Mouse (Mus musculus) layer of hippocampus, postnatal 14 days (tissue): ENCODE measurements at regions not wholly inside any gene's neighbourhood (a gene's known extent, or its start where the extent isn't known, plus 50 kb on each side); places are given as distances from the start of the nearest gene placed in this dataset.
"Not testable (repeated sequence)": the region's sequence is repeated elsewhere in the genome, so short reads cannot be mapped to it uniquely, and the experiment has no call there.

ENCODE experiments used
- DNase-seq, 2 experiments: peaks; one replicate each; pipeline ENCODE4 v3.0.0; 2021 to 2022; ENCODE audit warnings: low spot score in 2 of 2, mixed read lengths in 1 of 2

DNA sequence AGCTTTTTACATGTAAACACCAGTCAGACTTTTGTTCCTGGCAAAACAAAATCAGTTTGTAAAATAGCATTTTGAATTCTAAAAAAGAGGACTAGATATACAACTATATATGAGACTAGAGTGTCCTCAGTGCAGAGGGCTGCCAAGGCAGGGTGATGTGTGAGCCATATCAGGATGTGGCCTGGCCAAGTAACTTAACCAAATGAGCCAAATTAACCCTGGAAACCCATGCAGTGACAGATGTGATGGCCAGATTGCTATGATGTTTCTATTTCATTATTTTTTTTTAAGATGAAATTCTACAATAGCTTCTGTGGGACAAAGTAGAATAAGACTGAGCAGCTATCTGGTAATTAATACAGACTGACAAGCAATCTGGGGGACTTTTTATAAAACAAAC is 181.8 kb downstream of the Nova1 start:
- peak in 1 of 2 experiments; percentile 42 for DNase-seq

DNA sequence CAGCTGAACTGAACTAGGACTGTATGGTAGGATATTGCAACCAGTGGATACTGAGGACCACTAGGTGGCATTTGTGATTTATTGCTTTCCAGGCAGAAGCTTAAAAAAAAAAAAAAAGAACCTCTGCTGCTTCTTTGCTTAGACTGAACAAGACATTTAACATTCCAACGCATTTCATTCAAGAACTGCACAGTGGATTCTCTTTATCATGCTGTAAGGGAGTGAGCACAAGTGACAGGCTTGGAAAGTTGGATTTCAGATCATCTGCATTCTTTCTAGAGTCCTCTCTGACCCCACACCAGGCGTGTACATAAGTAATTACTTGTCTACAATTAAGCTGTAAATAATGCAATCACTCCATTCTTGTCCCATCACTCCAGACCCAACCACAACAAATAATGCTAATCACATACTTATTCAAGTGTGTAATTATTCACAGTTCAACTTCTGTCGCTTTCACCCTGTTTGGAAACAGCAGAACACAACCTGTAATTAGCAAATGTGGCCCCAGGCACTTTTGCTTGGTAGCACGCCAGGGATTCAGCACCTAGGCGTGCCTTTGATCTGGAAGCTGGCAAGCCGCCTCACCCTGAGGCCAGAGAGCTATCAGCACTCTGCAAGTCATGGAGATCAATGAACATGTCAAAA is 183.5 kb downstream of the Nova1 start:
- peak; percentile 13 to 55 for DNase-seq

GRCm38 (mm10) chr12:46634771-46635124 is 184.0 kb downstream of the Nova1 start:
- DNase-seq, result no peak

DNA sequence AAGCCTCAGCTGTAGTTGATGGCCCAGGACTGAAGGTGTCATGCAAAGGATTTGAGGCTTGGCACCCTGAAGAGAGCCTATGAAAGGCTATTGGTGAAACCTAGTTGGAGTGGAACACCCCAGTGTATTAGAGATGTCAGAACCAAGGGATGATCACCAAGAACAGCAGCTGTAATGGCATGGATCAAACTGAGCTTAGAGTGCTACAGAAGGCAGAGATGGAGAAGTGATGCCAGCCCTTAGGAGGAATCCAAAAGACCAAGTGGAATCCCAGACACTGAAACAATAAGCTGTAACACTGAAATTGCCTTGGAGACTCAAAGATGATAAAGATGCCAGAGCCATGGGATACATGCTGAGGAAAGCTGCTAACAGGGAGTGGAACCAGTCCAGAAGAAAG is 186.3 kb downstream of the Nova1 start:
- DNase-seq, result not testable (repeated sequence)

GRCm38 (mm10) chr12:46627320-46627719 is 191.4 kb downstream of the Nova1 start:
- DNase-seq, result no peak

GRCm38 (mm10) chr12:46611439-46611838 is 207.3 kb downstream of the Nova1 start:
- no peak for DNase-seq

- DNase-seq, result no peak
Measured at GRCm38 (mm10) chr12:46609580-46610311, 209.0 kb downstream of the Nova1 start.

DNA sequence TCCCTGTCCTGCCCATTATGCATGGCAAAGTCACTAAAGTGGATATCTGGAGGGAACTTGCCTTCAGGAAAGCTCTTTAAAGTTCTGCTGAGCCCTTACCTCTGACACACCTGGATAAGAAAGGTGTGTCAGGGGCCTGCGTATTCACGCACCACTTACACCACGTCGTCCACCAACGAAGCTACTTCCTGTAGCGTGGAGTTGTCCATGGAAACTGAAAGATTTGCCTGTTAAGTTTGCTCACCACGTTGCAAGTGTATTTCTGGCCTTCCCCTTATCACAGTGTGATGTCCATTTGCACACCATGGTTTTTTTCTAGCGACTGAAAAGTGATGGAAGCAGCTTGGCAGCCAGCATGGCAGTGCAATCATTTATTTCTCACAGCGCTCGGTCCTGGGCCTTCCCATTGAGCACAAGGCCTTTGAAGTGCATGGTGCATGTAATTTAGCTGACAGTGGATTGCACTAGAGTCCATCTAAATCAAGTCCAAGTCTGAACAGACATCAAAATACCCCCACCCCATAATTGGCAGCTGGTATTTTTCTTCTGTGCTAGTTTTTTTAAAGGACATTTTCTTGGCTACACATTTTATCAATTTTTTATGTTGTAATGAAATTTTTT is 210.3 kb downstream of the Nova1 start:
- DNase-seq, result no peak

DNA sequence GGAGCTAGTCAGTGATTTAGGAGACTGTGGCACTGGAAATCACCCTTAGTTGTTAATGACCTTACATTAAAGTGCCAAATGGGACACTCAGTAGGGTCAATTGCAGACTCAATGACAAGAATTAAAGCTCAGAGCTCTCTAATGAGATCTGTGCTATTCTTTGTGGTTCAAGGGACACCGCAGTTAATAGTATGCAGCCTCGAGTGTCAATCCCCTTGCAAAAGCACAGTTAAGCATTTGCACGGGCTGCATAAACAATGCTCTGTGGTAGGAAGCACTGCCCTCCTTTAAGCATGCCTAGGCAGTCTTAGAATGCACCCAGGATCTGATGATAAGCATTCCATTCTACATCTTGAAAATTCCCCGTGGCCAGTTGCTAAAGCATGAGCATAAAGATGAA is 221.5 kb downstream of the Nova1 start:
- no peak for DNase-seq

GRCm38 (mm10) chr12:46568665-46569064 is 250.1 kb downstream of the Nova1 start:
- DNase-seq, result no peak

GRCm38 (mm10) chr12:46566324-46566723 is 252.4 kb downstream of the Nova1 start:
- DNase-seq, result no peak

DNA sequence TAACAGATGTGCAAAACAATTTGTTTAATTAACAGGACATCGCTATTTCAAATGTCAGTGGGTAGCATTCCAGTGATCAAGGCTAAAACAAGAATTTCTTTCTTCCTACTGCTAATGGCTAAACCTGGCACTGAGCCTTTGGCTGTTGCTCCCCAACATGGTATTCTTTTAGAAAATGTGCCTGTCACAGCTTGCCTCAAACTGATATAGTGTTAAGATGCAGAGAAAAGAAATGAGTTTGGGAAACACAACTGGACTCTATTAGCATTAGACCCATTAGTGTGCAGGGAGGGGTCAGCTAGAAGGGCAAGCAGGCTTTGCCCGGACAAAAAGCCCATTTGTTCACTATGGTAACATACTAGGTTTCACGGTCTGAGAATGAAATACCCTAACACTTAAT is 297.8 kb downstream of the Nova1 start:
- peak in 1 of 2 experiments; percentile 13 for DNase-seq

DNA sequence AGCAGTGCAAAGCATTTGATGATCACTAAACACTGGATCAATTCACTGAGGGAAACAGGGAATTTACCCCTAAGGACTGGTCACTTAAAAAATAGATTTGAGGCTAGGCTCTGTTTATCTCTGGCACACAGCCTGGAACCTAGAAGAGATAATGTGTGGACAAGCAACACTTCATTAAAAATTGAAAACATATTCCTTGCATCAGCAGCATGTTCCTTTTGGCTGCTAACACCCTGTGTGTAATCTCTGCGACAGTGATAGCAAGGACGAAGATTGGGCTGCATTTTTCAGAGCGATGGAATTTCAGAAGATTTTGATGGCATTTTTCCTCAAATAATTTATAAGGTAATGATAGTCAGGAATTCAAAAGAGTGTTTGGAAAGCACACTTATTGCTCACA is 310.9 kb downstream of the Nova1 start:
- no peak for DNase-seq

- peak in 1 of 2 experiments; percentile 2 for DNase-seq
Measured at GRCm38 (mm10) chr12:46492465-46492864, 326.3 kb downstream of the Nova1 start.

GRCm38 (mm10) chr12:46450888-46451287 is 367.8 kb downstream of the Nova1 start:
- DNase-seq, result no peak

DNA sequence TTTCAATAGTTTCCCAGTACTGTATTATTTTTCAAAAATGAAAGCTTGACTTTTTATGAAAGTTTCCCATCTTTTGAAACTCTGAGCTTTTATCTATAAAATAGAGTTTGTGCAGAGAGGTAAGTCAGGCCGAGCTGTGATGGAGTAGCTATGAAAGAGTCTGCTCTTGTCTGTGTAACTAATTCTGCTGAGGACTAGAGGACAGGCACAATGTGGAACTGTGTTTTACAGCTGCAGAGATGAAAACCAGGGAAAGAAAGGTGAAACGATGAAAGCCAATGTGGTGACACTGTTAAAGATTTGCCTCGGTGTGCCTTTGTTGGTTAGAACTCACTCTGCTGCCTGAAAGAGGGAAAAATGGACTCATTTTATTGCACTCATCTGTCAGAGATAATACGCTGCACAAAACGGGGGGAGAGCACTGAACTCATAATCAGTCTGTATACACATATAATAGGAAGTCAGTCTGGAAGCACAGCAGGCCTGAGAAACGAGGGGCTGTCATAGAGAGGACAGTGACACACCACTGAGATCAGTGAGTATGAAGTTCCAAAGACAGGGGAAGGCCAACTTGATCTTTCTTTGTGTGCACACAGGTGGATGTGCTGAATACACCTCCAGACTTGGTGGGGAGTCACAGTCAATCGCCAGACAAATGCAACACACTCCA is 373.9 kb downstream of the Nova1 start:
- no peak for DNase-seq

- no peak for DNase-seq
Measured at GRCm38 (mm10) chr12:46419591-46419990, 399.1 kb downstream of the Nova1 start.

DNA sequence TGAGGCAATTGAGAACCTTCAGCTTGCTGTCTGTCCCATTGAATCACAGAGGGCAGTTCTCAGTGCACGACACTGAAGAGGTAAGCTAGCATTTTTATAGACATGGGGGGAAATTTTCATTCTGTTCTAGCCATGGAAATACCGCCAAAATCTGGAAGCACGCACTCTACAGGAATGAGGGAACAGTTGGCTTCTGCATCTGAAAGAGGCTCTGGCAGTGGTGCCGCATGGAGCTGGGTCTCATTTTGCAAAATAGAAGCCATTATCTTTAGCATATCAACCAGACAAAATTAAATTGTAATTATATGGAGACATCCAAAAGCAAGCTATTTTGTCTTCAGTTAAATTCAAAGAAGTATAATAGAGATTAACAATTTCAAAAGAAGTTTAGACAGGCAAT is 399.7 kb downstream of the Nova1 start:
- DNase-seq, result peak in 1 of 2 experiments; percentile 45

GRCm38 (mm10) chr12:46416765-46417404 is 401.8 kb downstream of the Nova1 start:
- DNase-seq, result peak in 1 of 2 experiments; percentile 82

DNA sequence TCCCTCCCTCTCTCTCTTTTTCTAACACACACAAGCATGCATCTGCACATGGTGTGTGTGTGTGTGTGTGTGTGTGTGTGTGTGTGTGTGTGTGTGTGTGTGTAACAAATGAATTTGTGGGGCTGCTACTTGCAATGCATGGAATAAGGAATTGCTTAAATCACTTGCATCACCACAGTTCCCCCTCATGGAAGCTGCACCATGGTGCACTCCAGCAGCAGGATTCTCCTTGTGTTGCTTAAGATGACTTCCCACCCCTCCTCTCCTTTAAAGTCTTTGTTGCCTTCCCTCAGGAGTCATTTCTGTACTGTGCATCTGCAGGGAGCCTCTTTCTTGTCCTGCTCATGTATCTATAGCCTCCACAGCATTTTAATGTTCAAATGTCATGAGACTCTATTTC is 402.5 kb downstream of the Nova1 start:
- no peak for DNase-seq

DNA sequence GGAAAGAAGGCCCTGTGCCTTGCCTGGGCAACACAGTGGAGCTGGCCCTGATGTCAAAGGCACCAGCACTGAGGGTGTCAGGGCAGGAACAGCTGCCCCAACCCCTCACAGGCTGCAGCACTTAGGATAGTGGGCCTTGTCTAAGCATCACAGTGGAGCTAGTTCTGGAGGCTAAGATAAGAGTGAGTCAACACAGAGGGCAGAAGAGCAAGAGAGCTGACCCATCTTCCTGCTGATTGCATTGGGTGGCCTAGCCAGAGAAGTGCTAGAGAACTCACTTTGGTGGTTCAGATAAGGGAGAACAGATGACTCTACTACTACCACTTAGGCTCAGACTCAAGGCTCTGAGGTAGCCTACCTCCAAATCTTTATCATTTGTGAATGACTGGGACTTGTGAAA is 413.1 kb downstream of the Nova1 start:
- no peak for DNase-seq

GRCm38 (mm10) chr12:46399653-46399975 is 419.1 kb downstream of the Nova1 start:
- no peak for DNase-seq
